Mouse (Mus musculus): ENCODE measurements around the gene Tbc1d17. TPM values are rescaled to one million over a fixed set of nuclear protein-coding genes. Genes with fewer than 3 reads are reported as not detected.

Gene Tbc1d17
- total RNA-seq (2023), result 80.3 TPM

GRCm38 (mm10) chr7:44848561-44849415 lies at the start of gene Tbc1d17, which contains the start of gene Akt1s1:
Gene Tbc1d17 (minus strand): TSS chr7:44849079.
Gene Akt1s1 (plus strand): TSS chr7:44848991.

GRCm38 (mm10) chr7:44895593-44896434 lies 46.9 kb upstream of the Tbc1d17 start, which contains the start of gene Fuz:
Gene Fuz (plus strand): TSS chr7:44896079.

GRCm38 (mm10) chr7:44892276-44892921 lies 43.5 kb upstream of the Tbc1d17 start, which contains the start of gene Med25:
Gene Med25 (minus strand): TSS chr7:44892712.

GRCm38 (mm10) chr7:44869697-44870528 lies 21.0 kb upstream of the Tbc1d17 start, which contains the start of gene Ptov1:
Gene Ptov1 (minus strand): TSS chr7:44869788.

GRCm38 (mm10) chr7:44857042-44857552 lies 8.2 kb upstream of the Tbc1d17 start, which contains the start of gene Pnkp:
Gene Pnkp (plus strand): TSS chr7:44857139.

GRCm38 (mm10) chr7:44816470-44817021 lies 32.3 kb downstream of the Tbc1d17 start, which contains the start of gene Atf5:
Gene Atf5 (minus strand): TSS chr7:44816658.

GRCm38 (mm10) chr7:44815721-44816469 lies 33.0 kb downstream of the Tbc1d17 start, which contains the start of the genes Nup62 and Il4i1:
Gene Nup62 (plus strand): TSS chr7:44816088.
Gene Il4i1 (plus strand): TSS chr7:44816387.

Other genes starting within 250 kb of the Tbc1d17 start
- gene Myh14, start 178.2 kb downstream of the Tbc1d17 start, total RNA-seq (2023), result not detected
- gene Izumo2, start 140.3 kb downstream of the Tbc1d17 start, total RNA-seq (2023), result not detected
- 74.9 TPM for gene Vrk3, start 100.7 kb downstream of the Tbc1d17 start, total RNA-seq (2023)
- gene Zfp473, start 98.0 kb downstream of the Tbc1d17 start, total RNA-seq (2023), result 1.3 TPM
- gene Nup62, start 33.0 kb downstream of the Tbc1d17 start, total RNA-seq (2023), result 45.1 TPM
- 14.0 TPM for gene Il4i1, start 32.7 kb downstream of the Tbc1d17 start, total RNA-seq (2023)
- 4.8 TPM for gene Atf5, start 32.4 kb downstream of the Tbc1d17 start, total RNA-seq (2023)
- 47.0 TPM for gene Akt1s1, start 88 bp downstream of the Tbc1d17 start, total RNA-seq (2023)
- 46.8 TPM for gene Pnkp, start 8.1 kb upstream of the Tbc1d17 start, total RNA-seq (2023)
- 26.6 TPM for gene Ptov1, start 20.7 kb upstream of the Tbc1d17 start, total RNA-seq (2023)
- 62.0 TPM for gene Med25, start 43.6 kb upstream of the Tbc1d17 start, total RNA-seq (2023)
- gene Fuz, start 47.0 kb upstream of the Tbc1d17 start, total RNA-seq (2023), result 23.6 TPM
- 88.4 TPM for gene Ap2a1, start 80.4 kb upstream of the Tbc1d17 start, total RNA-seq (2023)
- not detected for gene Tsks, start 94.1 kb upstream of the Tbc1d17 start, total RNA-seq (2023)
- gene Cpt1c, start 125.8 kb upstream of the Tbc1d17 start, total RNA-seq (2023), result not detected
- 147 TPM for gene Prmt1, start 137.5 kb upstream of the Tbc1d17 start, total RNA-seq (2023)
- gene Irf3, start 148.6 kb upstream of the Tbc1d17 start, total RNA-seq (2023), result 127 TPM
- gene Bcl2l12, start 149.6 kb upstream of the Tbc1d17 start, total RNA-seq (2023), result 20.4 TPM
- 77.3 TPM for gene Scaf1, start 167.3 kb upstream of the Tbc1d17 start, total RNA-seq (2023)
- 11.4 TPM for gene Rras, start 168.9 kb upstream of the Tbc1d17 start, total RNA-seq (2023)
- 65.4 TPM for gene Prr12, start 203.8 kb upstream of the Tbc1d17 start, total RNA-seq (2023)
- gene Nosip, start 213.3 kb upstream of the Tbc1d17 start, total RNA-seq (2023), result 59.3 TPM
- 1.7 TPM for gene Prrg2, start 213.6 kb upstream of the Tbc1d17 start, total RNA-seq (2023)
- gene Rcn3, start 243.1 kb upstream of the Tbc1d17 start, total RNA-seq (2023), result 28.4 TPM

All from CD8-positive naive resting alpha-beta T cell, adult 57 days (primary cell).